Mouse (Mus musculus) adrenal gland, postnatal 14 days (tissue): ENCODE measurements at regions not wholly inside any gene's neighbourhood (a gene's known extent, or its start where the extent isn't known, plus 50 kb on each side); places are given as distances from the start of the nearest gene placed in this dataset.
"Not testable (repeated sequence)": the region's sequence is repeated elsewhere in the genome, so short reads cannot be mapped to it uniquely, and the experiment has no call there.

Experiments
- DNase-seq: peaks from one replicate; pipeline ENCODE4 v3.0.0; 2021; ENCODE audit warnings: mixed read lengths

GRCm38 (mm10) chr1:13042326-13042725 is 1628.4 kb downstream of the A830018L16Rik start:
- DNase-seq: no peak

GRCm38 (mm10) chr1:13050140-13050775 is 1636.4 kb downstream of the A830018L16Rik start:
- DNase-seq: peak; percentile 41

GRCm38 (mm10) chr1:13051433-13052066 is 1637.6 kb downstream of the A830018L16Rik start:
- DNase-seq: not testable (repeated sequence)

- peak; percentile 55 for DNase-seq
Measured at GRCm38 (mm10) chr1:13052067-13052460, 1638.2 kb downstream of the A830018L16Rik start.

- DNase-seq: peak; percentile 9
Measured at GRCm38 (mm10) chr1:13057741-13058140, 1643.8 kb downstream of the A830018L16Rik start.

GRCm38 (mm10) chr1:13059616-13060320 is 1645.9 kb downstream of the A830018L16Rik start:
- no peak for DNase-seq
